Mouse (Mus musculus) small intestine, adult 2 months (tissue): ENCODE results near the gene Gm17324.

Source experiments
- CTCF ChIP-seq: fragments of 200-500 bp; IDR thresholded peaks from 2 replicates; pipeline ENCODE4 v1.5.1; 2012; ENCODE audit warnings: low read depth, mild to moderate bottlenecking, control low read depth, inconsistent platforms, low read length, moderate library complexity, mixed read lengths; ENCODE audit not compliant: insufficient replicate concordance, insufficient read length; ENCODE audit errors: extremely low read depth
- POLR2A ChIP-seq: fragments of 200-500 bp; IDR thresholded peaks from 2 replicates; pipeline ENCODE4 v1.6.1; 2012; ENCODE audit warnings: low read depth, mild to moderate bottlenecking, control low read depth, inconsistent platforms, low read length, moderate library complexity

DNA sequence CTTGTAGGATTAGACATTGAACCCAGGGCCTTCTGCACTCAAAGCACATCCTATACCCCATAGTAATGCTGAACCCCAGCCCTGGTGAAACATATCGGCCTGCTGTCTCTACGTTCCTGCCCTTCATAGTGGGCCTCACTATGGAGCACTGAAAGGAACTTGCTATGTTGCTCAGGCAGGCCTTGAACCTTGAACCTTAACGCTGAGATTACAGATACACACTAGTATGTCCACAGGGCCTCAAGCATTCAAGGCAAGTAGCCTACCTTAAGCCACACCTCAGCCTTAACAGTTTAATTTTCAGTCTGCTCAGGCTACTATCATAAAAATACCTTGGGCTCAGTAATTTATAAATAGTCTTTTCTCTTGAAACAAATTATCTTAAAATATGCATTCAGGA lies 43.7 kb upstream of the Gm17324 start:
- TF ChIP-seq CTCF (no peak), POLR2A (no peak)
